Mouse (Mus musculus): Measurements from ENCODE around the gene Fkrp.
A peak's percentile ranks its signal among the peaks of the same experiment; 100 is the strongest.

Fkrp gene

DNA sequence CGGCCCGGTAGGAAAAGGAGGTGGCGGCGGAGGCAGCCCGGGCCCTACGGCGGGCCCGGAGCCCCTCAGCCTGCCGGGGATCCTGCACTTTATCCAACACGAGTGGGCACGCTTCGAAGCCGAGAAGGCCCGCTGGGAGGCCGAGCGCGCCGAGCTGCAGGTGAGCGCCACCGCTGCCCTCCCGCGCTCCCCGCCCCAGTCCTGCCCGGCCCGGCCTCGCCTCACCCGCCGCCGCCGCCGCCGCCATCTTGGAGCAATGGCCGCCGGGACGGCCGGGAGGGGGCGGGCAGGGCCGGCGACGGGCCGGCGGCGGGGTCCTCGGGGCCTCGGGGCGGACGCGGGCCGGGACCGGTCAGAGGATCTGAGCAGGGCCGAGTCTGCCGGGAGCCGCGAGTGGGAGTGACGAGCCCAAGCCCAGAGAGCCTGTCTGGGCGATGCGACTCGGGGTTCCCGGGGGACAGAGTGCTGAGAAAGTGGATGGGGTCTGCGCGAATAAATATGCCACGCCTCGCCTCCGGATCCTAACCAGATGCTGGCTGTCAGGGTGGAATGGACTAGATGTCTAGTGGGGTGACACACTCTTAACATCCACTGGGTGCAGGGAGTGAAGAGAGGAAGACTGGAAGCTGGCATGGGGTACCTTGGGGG lies at the start of gene Fkrp:
Gene Fkrp, minus strand, starts transcription at position 258 of the 648 bp plus-strand sequence.
- peak; percentile 62 to 87 for DNase-seq (ENCODE audit: inconsistent age in 2 of 2, low spot score in 1 of 2)

DNA sequence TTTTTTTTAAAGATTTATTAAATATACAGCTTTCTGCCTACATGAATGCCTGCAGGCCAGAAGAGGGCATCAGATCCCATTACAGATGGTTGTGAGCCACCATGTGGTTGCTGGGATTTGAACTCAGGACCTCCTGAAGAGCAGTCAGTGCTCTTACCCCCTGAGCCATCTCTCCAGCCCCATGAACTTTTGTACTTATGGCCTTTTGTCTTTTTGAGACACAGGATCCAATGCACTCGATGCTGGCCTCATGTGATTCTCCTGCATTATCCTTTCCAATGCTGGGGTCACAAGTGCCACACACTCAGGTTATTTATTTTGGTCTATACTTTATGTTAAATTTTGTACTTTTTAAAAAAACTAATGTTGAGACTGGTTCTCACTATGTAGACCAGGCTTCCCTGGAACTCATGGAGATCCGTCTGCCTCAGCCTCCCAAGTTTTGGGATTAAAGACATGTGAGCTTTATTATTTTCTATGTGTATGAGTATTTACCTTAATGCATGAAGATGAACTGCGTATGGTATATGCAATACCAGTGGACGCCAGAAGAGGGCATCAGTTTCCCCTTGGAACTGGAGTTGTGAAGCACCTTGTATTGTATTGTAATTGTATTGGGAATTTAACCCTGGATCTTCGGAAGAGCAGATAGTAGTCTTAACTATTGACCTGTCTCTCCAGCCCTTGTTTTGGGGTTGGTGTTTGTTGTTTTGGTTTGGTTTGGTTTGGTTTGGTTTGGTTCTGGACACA lies 43.5 kb upstream of the Fkrp start:
- peak in 1 of 2 experiments; percentile 82 for DNase-seq (ENCODE audit: inconsistent age in 2 of 2, low spot score in 1 of 2)

DNA sequence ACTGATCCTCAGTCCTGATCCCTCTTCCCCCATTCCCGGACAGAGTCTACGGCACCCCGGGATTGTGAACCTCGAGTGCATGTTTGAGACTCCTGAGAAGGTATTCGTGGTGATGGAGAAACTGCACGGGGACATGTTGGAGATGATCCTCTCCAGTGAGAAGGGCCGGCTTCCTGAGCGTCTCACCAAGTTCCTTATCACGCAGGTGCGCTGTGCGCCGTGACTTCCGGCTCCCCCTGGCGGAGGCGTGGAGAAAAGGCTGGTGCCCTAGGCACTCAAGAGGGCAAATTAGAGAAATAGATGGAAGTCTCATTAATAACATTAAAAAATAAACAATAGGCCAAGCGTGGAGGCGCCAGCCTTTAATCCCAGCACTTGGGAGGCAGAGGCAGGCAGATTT lies 41.8 kb upstream of the Fkrp start:
- peak in 1 of 2 experiments; percentile 71 for DNase-seq (ENCODE audit: inconsistent age in 2 of 2, low spot score in 1 of 2)

DNA sequence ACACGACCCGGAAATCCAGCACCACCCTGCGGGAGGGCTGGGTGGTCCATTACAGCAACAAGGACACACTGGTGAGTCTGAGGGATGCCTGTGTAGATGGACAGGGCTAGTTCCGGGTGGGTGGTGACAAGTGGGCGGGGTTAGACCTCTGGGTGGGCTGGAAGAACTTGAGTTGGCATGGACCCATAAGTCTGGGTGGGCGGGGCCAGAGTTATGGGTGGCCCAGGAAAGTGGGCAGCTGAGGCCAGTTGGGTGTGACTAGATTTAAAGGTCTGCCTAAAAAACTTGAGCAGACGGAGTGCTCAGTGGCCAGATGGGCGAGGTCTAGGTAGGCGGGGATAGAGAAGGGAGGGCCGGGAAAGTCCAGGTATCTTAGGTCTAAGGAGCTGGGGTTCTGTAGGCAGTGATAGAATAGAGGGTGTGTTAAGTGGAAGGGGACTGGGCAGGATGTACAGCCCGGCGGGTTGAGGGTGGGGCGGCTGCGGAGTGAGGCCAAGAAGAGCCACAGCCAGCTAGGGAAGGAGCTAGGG lies 36.8 kb upstream of the Fkrp start:
- DNase-seq (ENCODE audit: inconsistent age in 2 of 2, low spot score in 1 of 2), result no peak

DNA sequence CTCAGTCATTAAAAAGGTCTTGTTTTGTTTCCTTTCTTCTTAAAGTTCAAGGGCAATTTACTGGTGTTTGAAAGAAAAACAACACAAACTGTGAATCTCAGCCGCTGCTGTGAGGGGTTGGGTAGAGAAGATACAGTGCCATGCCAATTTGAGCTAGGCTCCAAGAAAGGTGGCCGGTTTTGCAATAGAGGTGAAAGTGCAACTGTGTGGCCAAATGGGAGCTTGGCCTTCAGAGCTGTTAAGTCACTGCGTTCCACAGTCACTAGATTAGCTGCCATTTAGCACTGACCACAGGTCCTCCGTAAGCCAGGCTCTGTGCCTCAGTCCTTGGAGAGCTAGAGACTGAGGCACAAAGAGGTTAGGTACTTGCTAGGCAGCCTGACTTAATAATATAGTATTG lies 35.1 kb upstream of the Fkrp start:
- DNase-seq (ENCODE audit: inconsistent age in 2 of 2, low spot score in 1 of 2), result peak in 1 of 2 experiments; percentile 67

DNA sequence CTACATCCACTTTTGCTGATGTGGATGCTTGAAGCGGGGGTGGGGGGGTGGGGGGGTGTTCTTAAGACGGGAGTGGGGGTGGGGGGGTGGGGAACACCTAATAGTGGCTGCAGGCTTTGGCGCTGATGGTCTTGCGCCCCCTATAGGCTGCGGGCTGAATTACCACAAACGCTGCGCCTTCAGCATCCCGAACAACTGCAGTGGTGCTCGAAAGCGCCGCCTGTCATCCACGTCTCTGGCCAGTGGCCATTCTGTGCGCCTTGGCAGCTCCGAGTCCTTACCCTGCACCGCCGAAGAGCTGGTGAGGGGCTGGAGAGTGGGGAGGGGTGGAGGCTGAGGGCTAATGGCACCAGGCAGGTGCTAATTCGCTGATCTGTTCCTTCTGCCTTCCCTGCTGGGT lies 32.0 kb upstream of the Fkrp start:
- peak in 1 of 2 experiments; percentile 75 for DNase-seq (ENCODE audit: inconsistent age in 2 of 2, low spot score in 1 of 2)

DNA sequence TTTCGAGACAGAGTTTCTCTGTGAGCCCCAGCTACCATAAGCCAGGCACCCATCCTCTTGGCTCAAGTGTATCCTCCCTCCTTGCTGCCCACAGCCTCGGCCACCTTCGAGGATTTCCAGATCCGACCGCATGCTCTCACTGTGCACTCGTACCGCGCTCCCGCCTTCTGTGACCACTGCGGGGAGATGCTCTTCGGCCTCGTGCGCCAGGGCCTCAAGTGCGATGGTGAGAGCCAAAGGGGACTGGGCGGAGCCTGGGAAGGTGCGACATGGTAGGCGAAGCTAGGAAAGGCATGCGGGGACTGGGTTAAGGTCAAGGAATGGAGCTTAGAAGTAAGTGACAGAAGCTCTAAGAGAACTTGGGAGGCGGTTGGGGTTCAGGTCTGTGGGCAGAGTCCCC lies 31.0 kb upstream of the Fkrp start:
- no peak for DNase-seq (ENCODE audit: inconsistent age in 2 of 2, low spot score in 1 of 2)

DNA sequence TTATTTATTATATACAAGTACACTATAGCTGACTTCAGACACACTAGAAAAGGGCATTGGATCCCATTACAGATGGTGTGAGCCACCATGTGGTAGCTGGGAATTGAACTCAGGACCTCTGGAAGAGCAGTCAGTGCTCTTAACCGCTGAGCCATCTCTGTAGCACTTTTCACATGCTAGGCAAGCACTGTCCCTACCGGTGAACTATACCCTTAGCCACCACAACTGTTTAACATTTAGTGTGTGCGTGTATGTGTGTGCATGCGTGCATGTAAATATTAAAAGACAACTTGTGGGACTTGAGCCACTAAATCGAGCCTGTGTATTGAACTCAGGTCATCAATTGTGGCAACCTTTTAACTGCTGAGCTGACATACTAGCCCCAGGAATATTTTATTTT lies 30.2 kb upstream of the Fkrp start:
- DNase-seq (ENCODE audit: inconsistent age in 2 of 2, low spot score in 1 of 2), result no peak

DNA sequence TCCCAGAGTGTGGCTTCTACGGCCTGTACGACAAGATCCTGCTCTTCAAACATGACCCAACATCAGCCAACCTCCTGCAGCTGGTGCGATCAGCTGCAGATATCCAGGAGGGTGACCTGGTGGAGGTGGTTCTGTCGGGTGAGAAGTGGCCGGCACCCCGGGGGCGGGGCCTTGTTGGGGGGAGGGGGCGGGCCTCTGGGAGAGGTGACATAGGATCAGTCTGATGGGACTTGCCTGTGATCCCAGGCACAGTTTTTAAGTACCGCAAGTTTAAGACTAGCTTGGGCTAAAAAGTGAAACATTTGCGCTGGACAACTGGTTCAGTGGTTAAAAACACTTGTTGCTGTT lies 29.3 kb upstream of the Fkrp start:
- DNase-seq (ENCODE audit: inconsistent age in 2 of 2, low spot score in 1 of 2), result no peak

DNA sequence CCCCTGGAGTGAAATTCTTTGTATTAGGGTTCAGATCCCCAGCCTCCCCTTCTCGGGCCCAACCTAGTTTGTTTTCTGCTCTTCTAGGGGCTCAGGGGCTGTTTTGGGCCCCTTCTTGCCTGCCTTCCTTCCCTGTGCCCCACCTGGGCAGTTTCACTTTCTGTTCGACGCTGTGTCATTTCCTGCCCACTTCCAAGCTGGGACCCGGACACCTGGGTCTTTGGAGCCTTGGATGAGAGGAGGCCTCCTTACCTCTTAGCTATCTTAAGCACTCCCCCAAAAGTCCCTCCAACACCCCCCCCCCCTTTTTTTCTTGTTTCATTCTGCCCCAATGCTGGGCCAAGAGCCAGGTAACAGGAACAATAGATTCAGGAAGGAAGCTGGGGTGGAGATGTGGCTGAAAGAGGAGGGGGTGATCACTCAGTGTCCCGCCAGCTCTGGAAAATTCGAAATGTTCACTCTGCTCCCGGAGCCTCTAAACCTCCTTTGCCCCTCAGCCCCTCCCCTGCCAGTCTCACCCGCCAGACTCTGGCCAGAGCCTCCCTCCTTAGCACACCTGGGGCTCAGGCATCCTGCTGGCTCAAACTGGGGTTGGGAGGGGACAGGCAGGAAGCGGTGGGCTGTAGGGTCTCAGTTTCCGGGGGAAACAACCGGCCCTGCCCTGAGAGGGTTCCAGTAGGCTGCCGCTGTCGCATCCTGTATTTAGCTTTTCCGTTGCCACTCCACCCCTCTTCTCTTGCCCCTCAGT lies 28.7 kb upstream of the Fkrp start:
- peak; percentile 54 to 66 for DNase-seq (ENCODE audit: inconsistent age in 2 of 2, low spot score in 1 of 2)

DNA sequence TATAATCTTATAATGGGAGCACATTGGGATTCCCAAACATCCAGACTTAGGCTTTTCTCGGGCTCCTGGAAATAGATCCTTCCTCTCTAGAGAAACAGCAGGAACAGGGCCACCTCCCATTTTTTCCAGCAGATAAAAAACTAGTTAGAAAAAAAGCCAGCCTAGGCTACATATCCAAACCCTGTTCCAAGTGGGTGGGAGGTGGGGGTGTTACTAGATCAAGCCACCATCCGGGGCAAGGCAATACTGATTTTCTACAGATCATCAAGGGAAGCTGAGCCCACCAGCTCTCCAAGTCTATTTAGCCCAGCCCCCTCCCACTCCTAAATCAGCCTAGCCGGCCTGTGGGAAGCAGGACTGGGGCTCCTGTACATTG lies 28.2 kb upstream of the Fkrp start:
- DNase-seq (ENCODE audit: inconsistent age in 2 of 2, low spot score in 1 of 2), result peak in 1 of 2 experiments; percentile 50

DNA sequence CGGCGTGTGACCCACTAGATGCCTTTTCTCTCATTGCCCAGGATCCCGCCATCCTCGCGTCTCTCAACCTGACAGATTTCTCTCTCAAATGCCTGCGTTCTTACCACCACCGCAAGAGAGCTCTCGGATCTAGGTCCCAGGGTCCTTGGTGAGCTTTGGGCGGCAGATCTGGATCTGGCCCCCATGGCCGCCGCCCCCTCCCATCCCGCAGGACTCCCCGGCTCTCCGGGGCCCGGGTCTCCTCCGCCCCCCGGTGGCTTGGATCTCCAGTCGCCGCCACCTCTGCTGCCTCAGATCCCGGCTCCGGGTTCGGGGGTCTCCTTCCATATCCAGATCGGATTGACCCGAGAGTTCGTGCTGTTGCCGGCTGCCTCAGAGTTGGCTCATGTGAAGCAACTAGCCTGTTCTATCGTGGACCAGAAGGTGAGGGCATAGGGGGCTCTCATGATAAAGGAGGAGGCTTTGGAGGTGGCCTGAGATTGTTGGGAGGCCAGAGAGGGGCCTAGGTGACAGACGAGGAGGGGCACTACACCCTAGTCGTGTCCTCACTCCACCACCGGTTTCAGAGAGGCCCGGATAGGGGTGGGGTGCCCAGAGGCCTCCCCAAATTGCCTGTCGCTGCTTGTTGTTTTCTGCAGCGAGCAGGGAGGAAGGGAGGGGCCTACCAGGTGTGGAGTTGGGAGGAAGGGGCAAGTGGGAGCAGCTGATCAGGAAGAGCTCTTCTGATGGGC lies 27.1 kb upstream of the Fkrp start:
- peak; percentile 46 to 73 for DNase-seq (ENCODE audit: inconsistent age in 2 of 2, low spot score in 1 of 2)

DNA sequence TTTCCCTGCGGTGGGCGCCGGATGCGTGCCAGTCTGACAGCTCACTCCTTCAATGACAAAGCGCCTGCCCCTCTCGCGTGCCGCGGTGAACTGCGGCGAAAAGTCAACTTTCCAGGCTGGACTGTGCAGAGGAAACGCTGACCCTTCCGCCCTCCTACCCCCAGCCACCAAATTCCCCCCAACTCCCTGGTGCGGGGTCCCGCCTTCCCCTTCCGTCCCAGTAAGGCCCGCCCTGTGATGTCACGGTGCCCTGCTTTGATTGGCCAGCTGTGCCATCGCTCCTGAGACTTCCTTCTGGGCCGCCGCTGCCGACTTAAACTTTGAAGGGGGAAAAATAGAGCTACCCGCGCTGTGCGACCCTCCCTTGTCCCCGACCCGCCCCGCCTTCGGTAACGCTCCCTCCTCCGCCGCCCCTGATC lies 26.1 kb upstream of the Fkrp start, which contains the start of gene Prkd2:
Gene Prkd2, plus strand, starts transcription at position 258 of the 419 bp plus-strand sequence.
- peak; percentile 93 to 98 for DNase-seq (ENCODE audit: inconsistent age in 2 of 2, low spot score in 1 of 2)

DNA sequence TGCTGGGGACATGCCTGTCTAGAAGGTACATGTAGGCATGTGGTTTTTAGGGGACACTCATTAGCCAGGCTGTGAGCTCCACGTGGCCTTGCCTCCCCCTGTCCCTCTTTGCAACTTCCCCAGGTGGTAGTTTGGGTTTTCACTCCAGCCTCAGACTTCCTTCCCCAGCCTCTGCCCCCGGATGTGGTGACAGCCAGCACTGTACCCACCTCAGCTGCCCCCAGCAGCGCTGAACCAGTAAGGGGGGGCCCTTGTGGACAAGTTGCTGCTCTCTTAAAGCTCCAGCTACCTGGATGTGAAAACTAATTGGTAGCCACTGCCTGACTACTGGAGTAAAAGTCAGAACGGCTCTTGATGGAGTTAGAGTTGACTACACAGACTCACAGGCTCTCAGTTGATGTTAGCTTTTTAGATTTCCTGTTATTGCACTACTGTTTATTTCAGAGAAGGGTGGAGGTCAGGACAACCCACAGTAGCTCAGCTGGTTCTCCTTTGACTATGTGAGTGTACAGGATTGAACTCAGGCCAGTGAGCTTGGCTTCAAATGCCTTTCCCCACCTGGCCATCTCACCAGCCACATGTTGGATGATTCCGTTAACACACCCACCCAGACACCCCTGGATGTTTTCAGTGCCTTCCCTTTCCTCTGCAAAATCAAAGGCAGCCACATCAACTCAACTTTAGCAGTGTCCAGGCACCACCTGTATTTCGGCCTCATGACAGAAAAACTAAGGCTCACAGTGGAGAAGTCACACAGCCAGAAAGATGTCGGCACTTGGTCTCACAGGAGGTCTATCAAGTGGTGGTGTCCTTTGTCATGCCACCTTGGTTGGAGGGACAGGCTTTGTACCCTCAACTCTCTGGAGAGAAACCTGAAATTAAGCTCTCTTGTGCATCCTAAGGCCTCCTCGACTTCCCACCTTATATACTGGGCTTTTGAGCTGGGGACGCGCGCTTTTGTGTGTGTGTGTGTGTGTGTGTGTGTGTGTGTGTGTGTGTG lies 25.3 kb upstream of the Fkrp start:
- peak in 1 of 2 experiments; percentile 58 for DNase-seq (ENCODE audit: inconsistent age in 2 of 2, low spot score in 1 of 2)

DNA sequence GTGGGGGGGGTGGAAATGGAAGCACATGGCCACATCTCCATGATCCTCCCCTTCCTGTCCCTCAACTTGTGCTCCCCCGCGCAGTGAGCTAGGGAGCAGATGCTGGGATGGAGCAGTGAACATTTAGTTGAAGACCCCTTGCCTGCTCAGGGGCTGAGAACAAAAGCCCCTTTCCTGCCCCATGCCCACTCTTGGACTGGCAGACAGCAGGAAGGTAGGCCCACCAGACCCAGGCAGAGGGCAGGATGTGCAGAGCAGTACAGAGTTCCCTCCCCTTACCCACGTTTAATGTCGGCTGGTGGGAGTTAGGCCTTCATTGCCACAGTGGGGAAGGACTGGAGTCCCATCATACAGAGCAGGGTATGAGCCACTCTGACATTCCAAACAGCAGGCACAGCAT lies 24.5 kb upstream of the Fkrp start:
- DNase-seq (ENCODE audit: inconsistent age in 2 of 2, low spot score in 1 of 2), result no peak

DNA sequence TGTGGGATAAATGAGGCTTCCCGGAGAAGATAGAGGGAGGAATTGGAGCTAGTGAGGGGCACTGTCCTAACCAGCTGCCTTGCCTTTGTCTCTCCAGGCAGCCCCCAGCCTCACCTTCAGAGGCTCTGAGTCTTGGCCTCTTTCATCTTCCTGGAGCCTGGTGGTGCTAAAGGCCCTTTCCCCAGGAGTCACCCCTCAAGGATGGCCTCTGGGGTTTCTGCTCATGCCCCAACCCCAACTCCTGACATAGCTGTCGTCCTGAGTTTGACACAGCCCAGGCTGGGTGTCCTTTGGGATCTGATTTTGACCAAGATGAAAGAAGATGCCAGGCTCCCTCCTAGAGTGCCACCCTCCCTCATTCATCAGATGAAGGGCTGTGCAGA lies 23.6 kb upstream of the Fkrp start:
- no peak for DNase-seq (ENCODE audit: inconsistent age in 2 of 2, low spot score in 1 of 2)

DNA sequence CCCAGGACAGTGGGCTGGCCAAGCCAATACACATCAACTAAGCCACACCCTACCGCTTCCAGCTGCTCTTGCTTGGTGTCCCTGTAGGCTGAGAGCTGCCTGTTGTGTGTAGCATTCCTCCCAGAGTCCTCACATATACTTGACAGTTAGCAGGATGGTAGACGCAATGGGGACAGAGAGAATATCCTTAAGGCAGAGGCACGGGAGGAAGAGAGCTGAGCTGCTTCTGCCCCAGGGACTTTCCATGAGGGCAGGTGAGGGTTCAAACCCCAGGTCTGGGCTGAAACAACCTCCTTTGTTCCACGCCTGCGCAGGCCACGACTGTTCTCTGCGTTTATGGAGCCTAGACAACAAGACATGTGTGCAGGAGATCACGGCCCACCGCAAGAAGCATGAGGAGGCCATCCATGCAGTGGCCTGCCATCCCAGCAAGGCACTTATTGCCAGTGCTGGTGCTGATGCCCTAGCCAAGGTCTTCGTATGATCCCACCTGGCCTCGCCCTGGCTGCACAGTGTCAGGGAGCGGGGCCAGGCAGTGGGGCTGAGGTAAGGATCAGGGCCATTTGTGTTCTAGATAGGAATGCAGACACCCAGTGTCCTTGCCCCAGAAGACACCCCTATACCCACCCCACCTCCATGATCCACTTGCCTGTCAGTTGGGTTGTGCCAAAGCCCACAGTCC lies 23.0 kb upstream of the Fkrp start:
- DNase-seq (ENCODE audit: inconsistent age in 2 of 2, low spot score in 1 of 2), result no peak

DNA sequence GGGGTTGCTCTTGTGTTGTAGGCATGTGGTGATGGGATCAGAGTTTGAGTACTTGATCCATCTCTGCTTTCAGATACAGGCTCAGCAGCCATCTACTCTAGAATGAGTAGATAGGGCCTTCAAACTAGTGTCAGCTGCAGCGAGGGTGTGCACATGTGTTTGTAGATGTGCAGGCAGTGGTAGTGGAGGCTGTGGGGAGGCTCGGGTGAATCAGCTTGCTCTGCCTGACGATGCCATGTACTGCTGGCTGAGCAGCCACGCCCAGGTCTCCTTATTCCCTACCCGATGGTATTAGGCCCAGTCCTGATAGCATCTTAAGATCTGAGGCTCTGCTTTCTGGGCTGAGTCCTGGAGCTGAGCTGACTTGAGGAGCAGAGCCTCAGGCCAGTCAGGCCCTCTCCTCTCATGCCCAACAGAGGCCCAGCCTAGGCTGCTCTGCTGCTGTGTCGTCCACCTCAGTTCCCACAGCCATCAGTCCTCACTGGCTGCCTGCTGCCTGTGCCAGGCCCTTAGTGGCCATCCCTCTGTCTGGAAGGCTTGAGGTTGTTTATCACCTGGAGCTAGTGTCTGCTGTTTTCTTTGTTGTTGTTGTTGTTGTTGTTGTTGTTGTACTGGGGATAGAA lies 22.4 kb upstream of the Fkrp start:
- DNase-seq (ENCODE audit: inconsistent age in 2 of 2, low spot score in 1 of 2), result no peak
